19 mouse cellular contexts compared by ENCODE assay signal in genomic region chr5:74267736-74268369, GRCm38 (mm10).
DNase-seq lines count a peak whose midpoint lies in the region; ATAC-seq lines count a peak whose summit lies in the region.
"Had no signal": no experiment of that assay in that cellular context is flagged by ENCODE, and none has a peak within 500 bp of the region (broad histone marks: within the 10 kb centered on the region; RNA-seq: fewer than 3 reads in every experiment).

No protein-coding gene starts in this region.

- H3K27me3 ChIP-seq in forebrain, embryonic 11.5 days (ENCODE audit: control insufficient read depth, insufficient read depth, low read length) = no peaks in the 10 kb centered on the region
- no peaks in the 10 kb centered on the region for H3K27me3 ChIP-seq in forebrain, embryonic 15.5 days
- H3K27me3 ChIP-seq in limb, embryonic 10.5 days (ENCODE audit: low read depth, poor library complexity, severe bottlenecking) = no peaks in the 10 kb centered on the region
- H3K27me3 ChIP-seq: forebrain, embryonic 13.5 days; hindbrain, embryonic 13.5 days; liver, embryonic 15.5 days had no signal

- peaks cover 5% of the 10 kb centered on the region for H3K4me1 ChIP-seq in forebrain, embryonic 11.5 days (replicated peaks; ENCODE audit: control insufficient read depth, insufficient read depth, low read length)
- peaks cover 15% of the 10 kb centered on the region for H3K4me1 ChIP-seq in forebrain, embryonic 15.5 days
- H3K4me1 ChIP-seq in limb, embryonic 10.5 days = peaks cover 64% of the 10 kb centered on the region
- H3K4me1 ChIP-seq: liver, embryonic 15.5 days had no signal

- no peak for ATAC-seq in forebrain, embryonic 11.5 days (replicated peaks; ENCODE audit: low FRiP score)
- ATAC-seq in forebrain, embryonic 15.5 days (replicated peaks) = no peak
- ATAC-seq in megakaryocyte progenitor cell, adult 5-6 weeks (replicated peaks; ENCODE audit: poor library complexity) = no peak
- ATAC-seq: forebrain, embryonic 13.5 days; intestine, postnatal 0 days had no signal

- no peak overlapping the region for H3K9ac ChIP-seq in forebrain, embryonic 11.5 days (ENCODE audit: low read length)
- H3K9ac ChIP-seq in forebrain, embryonic 15.5 days (replicated peaks) = no peak overlapping the region
- H3K9ac ChIP-seq: forebrain, embryonic 13.5 days; hindbrain, embryonic 13.5 days; liver, embryonic 15.5 days had no signal

- peak; percentile 43 for DNase-seq in forebrain, embryonic 11.5 days (ENCODE audit: low spot score)
- DNase-seq in 3T3-L1 (ENCODE audit: low read depth, low spot score) = peak; percentile 35
- peak; percentile 54 for DNase-seq in embryo, embryonic 11 days
- peak; percentile 50 for DNase-seq in limb, embryonic 10.5 days (ENCODE audit: low spot score)
- DNase-seq in left cerebral cortex, adult 11 months (ENCODE audit: low spot score) = no peak
- DNase-seq: gastrocnemius, postnatal 14 days; lung, postnatal 14 days; right cerebral cortex, postnatal 25 days; thymus, postnatal 36 days had no signal

- H3K36me3 ChIP-seq in forebrain, embryonic 11.5 days (ENCODE audit: control insufficient read depth, insufficient read depth, low read length) = no peaks in the 10 kb centered on the region
- H3K36me3 ChIP-seq in forebrain, embryonic 15.5 days = no peaks in the 10 kb centered on the region
- H3K36me3 ChIP-seq in limb, embryonic 10.5 days = no peaks in the 10 kb centered on the region
- H3K36me3 ChIP-seq: G1E; heart, embryonic 10.5 days; hindbrain, embryonic 13.5 days; liver, embryonic 15.5 days had no signal

- H3K27ac ChIP-seq in forebrain, embryonic 11.5 days (ENCODE audit: low read depth, low read length) = no peak overlapping the region
- H3K27ac ChIP-seq in forebrain, embryonic 15.5 days (replicated peaks) = no peak overlapping the region
- H3K27ac ChIP-seq in limb, embryonic 10.5 days = peak overlapping the region; percentile 93
- H3K27ac ChIP-seq: forebrain, embryonic 13.5 days; hindbrain, embryonic 13.5 days; liver, embryonic 15.5 days had no signal

- WGBS in forebrain, embryonic 11.5 days = 59% methylated on average over 5 of the region's 5 CpGs
- WGBS in forebrain, embryonic 15.5 days = 58% methylated on average over 5 of the region's 5 CpGs
- 28% methylated on average over 5 of the region's 5 CpGs for WGBS in limb, embryonic 10.5 days

- H3K9me3 ChIP-seq in forebrain, embryonic 11.5 days (ENCODE audit: control insufficient read depth, low read length) = no peaks in the 10 kb centered on the region
- no peaks in the 10 kb centered on the region for H3K9me3 ChIP-seq in forebrain, embryonic 15.5 days
- H3K9me3 ChIP-seq in limb, embryonic 10.5 days (replicated peaks) = no peaks in the 10 kb centered on the region
- H3K9me3 ChIP-seq: forebrain, embryonic 13.5 days; G1E; heart, embryonic 10.5 days; hindbrain, embryonic 13.5 days; liver, embryonic 15.5 days had no signal

- H3K4me3 ChIP-seq in forebrain, embryonic 11.5 days (ENCODE audit: low read depth, low read length) = no peak overlapping the region
- H3K4me3 ChIP-seq in forebrain, embryonic 15.5 days = no peak overlapping the region
- H3K4me3 ChIP-seq in limb, embryonic 10.5 days = no peak overlapping the region
- H3K4me3 ChIP-seq: forebrain, embryonic 13.5 days; heart, embryonic 10.5 days; hindbrain, embryonic 13.5 days; liver, embryonic 15.5 days; myocyte had no signal

- H3K4me2 ChIP-seq in forebrain, embryonic 11.5 days (ENCODE audit: low read depth, low read length, severe bottlenecking) = no peak overlapping the region
- H3K4me2 ChIP-seq in forebrain, embryonic 15.5 days (replicated peaks) = no peak overlapping the region
- H3K4me2 ChIP-seq: forebrain, embryonic 13.5 days; hindbrain, embryonic 13.5 days; liver, embryonic 15.5 days; midbrain, embryonic 11.5 days had no signal
